8 mouse cellular contexts compared by ENCODE assay signal in genomic region chr10:75061341-75062188, GRCm38 (mm10). TPM values are rescaled to one million over a fixed set of nuclear protein-coding genes. Genes with fewer than 3 reads are reported as not detected.
A peak's percentile ranks its signal among the peaks of the same experiment; 100 is the strongest.
DNase-seq lines count a peak whose midpoint lies in the region; ATAC-seq lines count a peak whose summit lies in the region.

No protein-coding gene starts in this region.

- H3K4me1 ChIP-seq in forebrain, embryonic 11.5 days (replicated peaks; ENCODE audit: control insufficient read depth, insufficient read depth, low read length): peaks cover 23% of the 10 kb centered on the region
- H3K4me1 ChIP-seq in intestine, embryonic 15.5 days (replicated peaks): peaks cover 34% of the 10 kb centered on the region
- H3K4me1 ChIP-seq in lung, embryonic 16.5 days (replicated peaks; ENCODE audit: control insufficient read depth, insufficient read depth, low read length): peaks cover 61% of the 10 kb centered on the region
- H3K4me1 ChIP-seq in stomach, embryonic 15.5 days: peaks cover 42% of the 10 kb centered on the region

- H3K4me3 ChIP-seq in forebrain, embryonic 11.5 days (ENCODE audit: low read depth, low read length): peak overlapping the region; percentile 92
- peak overlapping the region; percentile 91 for H3K4me3 ChIP-seq in intestine, embryonic 15.5 days (replicated peaks)
- peak overlapping the region; percentile 89 for H3K4me3 ChIP-seq in lung, embryonic 16.5 days (ENCODE audit: low read length)
- peak overlapping the region; percentile 72 for H3K4me3 ChIP-seq in stomach, embryonic 15.5 days (replicated peaks)

- DNase-seq in layer of hippocampus, postnatal 10 days (ENCODE audit: low spot score in 2 of 2): peak; percentile 34 to 53
- no peak for DNase-seq in layer of hippocampus, adult 11-12 months (ENCODE audit: low spot score)
- DNase-seq in adrenal gland, adult 18-20 months (ENCODE audit: low spot score in 2 of 2): peak; percentile 36 to 37
- peak; percentile 66 for DNase-seq in forebrain, embryonic 11.5 days (ENCODE audit: low spot score)
- no peak for DNase-seq in left cerebral cortex, adult 8-10 months (ENCODE audit: low spot score in 2 of 2)

- WGBS in forebrain, embryonic 11.5 days: 2% methylated on average over 71 of the region's 71 CpGs
- 3% methylated on average over 71 of the region's 71 CpGs for WGBS in intestine, embryonic 15.5 days
- WGBS in lung, embryonic 16.5 days: 2% methylated on average over 68 of the region's 71 CpGs
- 3% methylated on average over 71 of the region's 71 CpGs for WGBS in stomach, embryonic 15.5 days

- no peak overlapping the region for H3K27ac ChIP-seq in forebrain, embryonic 11.5 days (ENCODE audit: low read depth, low read length)
- H3K27ac ChIP-seq in intestine, embryonic 15.5 days: no peak overlapping the region
- peak overlapping the region; percentile 69 for H3K27ac ChIP-seq in lung, embryonic 16.5 days (ENCODE audit: low read length)
- H3K27ac ChIP-seq in stomach, embryonic 15.5 days: no peak overlapping the region

- no peaks in the 10 kb centered on the region for H3K27me3 ChIP-seq in forebrain, embryonic 11.5 days (ENCODE audit: control insufficient read depth, insufficient read depth, low read length)
- peaks cover 3% of the 10 kb centered on the region; the same call in 1 of the 2 replicates for H3K27me3 ChIP-seq in intestine, embryonic 15.5 days (replicated peaks)
- peaks cover 2% of the 10 kb centered on the region; the same call in 1 of the 2 replicates for H3K27me3 ChIP-seq in lung, embryonic 16.5 days (ENCODE audit: control insufficient read depth, insufficient read depth, low read depth, low read length)
- no peaks in the 10 kb centered on the region for H3K27me3 ChIP-seq in stomach, embryonic 15.5 days (replicated peaks)

- H3K9me3 ChIP-seq in forebrain, embryonic 11.5 days (ENCODE audit: control insufficient read depth, low read length): no peaks in the 10 kb centered on the region
- H3K9me3 ChIP-seq in intestine, embryonic 15.5 days: no peaks in the 10 kb centered on the region
- no peaks in the 10 kb centered on the region for H3K9me3 ChIP-seq in lung, embryonic 16.5 days (ENCODE audit: control insufficient read depth, low read length)
- no peaks in the 10 kb centered on the region for H3K9me3 ChIP-seq in stomach, embryonic 15.5 days

- peak overlapping the region; percentile 82 for H3K9ac ChIP-seq in forebrain, embryonic 11.5 days (ENCODE audit: low read length)
- peak overlapping the region; percentile 77 for H3K9ac ChIP-seq in intestine, embryonic 15.5 days
- H3K9ac ChIP-seq in lung, embryonic 16.5 days (ENCODE audit: low read length): peak overlapping the region; percentile 88
- H3K9ac ChIP-seq in stomach, embryonic 15.5 days: peak overlapping the region; percentile 77

- ATAC-seq in forebrain, embryonic 11.5 days (replicated peaks; ENCODE audit: low FRiP score): no peak
- ATAC-seq in intestine, embryonic 15.5 days: 0 out of 2 replicates have a peak, but pooled peaks have one; percentile 1
- no peak for ATAC-seq in lung, embryonic 16.5 days (ENCODE audit: low read depth)
- ATAC-seq in stomach, embryonic 15.5 days (ENCODE audit: insufficient read depth, low FRiP score, low read depth): no peak

- peak overlapping the region; percentile 81 for H3K4me2 ChIP-seq in forebrain, embryonic 11.5 days (ENCODE audit: low read depth, low read length, severe bottlenecking)
- peak overlapping the region; percentile 90 for H3K4me2 ChIP-seq in intestine, embryonic 15.5 days (replicated peaks)
- peak overlapping the region; percentile 94 for H3K4me2 ChIP-seq in lung, embryonic 16.5 days (ENCODE audit: low read depth, low read length)
- peak overlapping the region; percentile 87 for H3K4me2 ChIP-seq in stomach, embryonic 15.5 days

- H3K36me3 ChIP-seq in forebrain, embryonic 11.5 days (ENCODE audit: control insufficient read depth, insufficient read depth, low read length): no peaks in the 10 kb centered on the region; the same call in 1 of the 2 replicates
- no peaks in the 10 kb centered on the region for H3K36me3 ChIP-seq in intestine, embryonic 15.5 days
- no peaks in the 10 kb centered on the region for H3K36me3 ChIP-seq in lung, embryonic 16.5 days (ENCODE audit: control insufficient read depth, insufficient read depth, low read length)
- no peaks in the 10 kb centered on the region for H3K36me3 ChIP-seq in stomach, embryonic 15.5 days

RNA-seq across cellular contexts. Expression of gene Bcr, which starts 1.2 kb away (rescaled TPM):
- 10 to 100 TPM; 71.2 to 76.3 TPM for total RNA-seq in layer of hippocampus, postnatal 10 days (2021)
- total RNA-seq in adrenal gland, adult 18-20 months (2021): 10 to 100 TPM; 35.0 to 41.0 TPM
- polyA plus RNA-seq in forebrain, embryonic 11.5 days (2014; fragmentation: Nextera tagmentation; extraction: Ambion mirVana): 11.7 and 13.4 TPM in 2 replicates
- polyA plus RNA-seq in intestine, embryonic 15.5 days (2015; fragmentation: Nextera tagmentation; extraction: Ambion mirVana): 11.7 and 12.9 TPM in 2 replicates
- polyA plus RNA-seq in lung, embryonic 16.5 days (2015; fragmentation: Nextera tagmentation; extraction: Ambion mirVana): 11.2 and 14.3 TPM in 2 replicates
- polyA plus RNA-seq in stomach, embryonic 15.5 days (2015; fragmentation: Nextera tagmentation; extraction: Ambion mirVana): 7.5 and 8.9 TPM in 2 replicates
- 100 to 1,000 TPM; 114 to 143 (median 128) TPM for total RNA-seq in left cerebral cortex, adult 8-10 months (2022)

RNA-seq across cellular contexts. Expression of gene Rab36, which starts 24.7 kb away (rescaled TPM):
- total RNA-seq in layer of hippocampus, postnatal 10 days (2021): 10 to 100 TPM; 31.4 to 40.3 TPM
- total RNA-seq in adrenal gland, adult 18-20 months (2021): 10 to 100 TPM; 12.6 to 12.9 TPM
- 10.8 and 11.9 TPM in 2 replicates for polyA plus RNA-seq in forebrain, embryonic 11.5 days (2014; fragmentation: Nextera tagmentation; extraction: Ambion mirVana)
- 5.6 and 7.0 TPM in 2 replicates for polyA plus RNA-seq in intestine, embryonic 15.5 days (2015; fragmentation: Nextera tagmentation; extraction: Ambion mirVana)
- 12.9 and 13.2 TPM in 2 replicates for polyA plus RNA-seq in lung, embryonic 16.5 days (2015; fragmentation: Nextera tagmentation; extraction: Ambion mirVana)
- polyA plus RNA-seq in stomach, embryonic 15.5 days (2015; fragmentation: Nextera tagmentation; extraction: Ambion mirVana): 6.9 and 7.6 TPM in 2 replicates
- 10 to 100 TPM; 27.0 to 33.4 (median 28.7) TPM for total RNA-seq in left cerebral cortex, adult 8-10 months (2022)

RNA-seq across cellular contexts. Expression of gene Rsph14, which starts 29.2 kb away (rescaled TPM):
- 1 to 10 TPM in 1 of 2 experiments, under 1 TPM in 1; 0.50 to 1.1 TPM for total RNA-seq in layer of hippocampus, postnatal 10 days (2021)
- 1 to 10 TPM in 1 of 2 experiments, not detected in 1; 1.4 TPM for total RNA-seq in adrenal gland, adult 18-20 months (2021)
- not detected in 2 replicates for polyA plus RNA-seq in forebrain, embryonic 11.5 days (2014; fragmentation: Nextera tagmentation; extraction: Ambion mirVana)
- not detected in 2 replicates for polyA plus RNA-seq in intestine, embryonic 15.5 days (2015; fragmentation: Nextera tagmentation; extraction: Ambion mirVana)
- polyA plus RNA-seq in lung, embryonic 16.5 days (2015; fragmentation: Nextera tagmentation; extraction: Ambion mirVana): 3.3 and 5.0 TPM in 2 replicates
- polyA plus RNA-seq in stomach, embryonic 15.5 days (2015; fragmentation: Nextera tagmentation; extraction: Ambion mirVana): not detected in 2 replicates
- total RNA-seq in left cerebral cortex, adult 8-10 months (2022): under 1 TPM; 0.41 to 0.88 (median 0.65) TPM

Comparison
In these comparisons a context has a peak if more than half of its experiments do, and no peak if none do; other contexts are left out.
1. DNase-seq: peak in layer of hippocampus, postnatal 10 days (2 of 2), adrenal gland, adult 18-20 months (2 of 2) and forebrain, embryonic 11.5 days (single experiment); none in layer of hippocampus, adult 11-12 months (single experiment) and left cerebral cortex, adult 8-10 months (0 of 2).
2. Peak in every context shown above with its lines, with median percentiles within 50 percentile points of each other: H3K4me2 ChIP-seq, H3K4me3 ChIP-seq and H3K9ac ChIP-seq.